Mouse (Mus musculus): ENCODE data around the gene Fxn. TPM values are rescaled to one million over a fixed set of nuclear protein-coding genes. Genes with fewer than 3 reads are reported as not detected.
"Not testable (repeated sequence)": the region's sequence is repeated elsewhere in the genome, so short reads cannot be mapped to it uniquely, and the experiment has no call there.

Fxn gene
- polyA plus RNA-seq, 1 experiment from 2014 or later: 49.3 TPM

DNA sequence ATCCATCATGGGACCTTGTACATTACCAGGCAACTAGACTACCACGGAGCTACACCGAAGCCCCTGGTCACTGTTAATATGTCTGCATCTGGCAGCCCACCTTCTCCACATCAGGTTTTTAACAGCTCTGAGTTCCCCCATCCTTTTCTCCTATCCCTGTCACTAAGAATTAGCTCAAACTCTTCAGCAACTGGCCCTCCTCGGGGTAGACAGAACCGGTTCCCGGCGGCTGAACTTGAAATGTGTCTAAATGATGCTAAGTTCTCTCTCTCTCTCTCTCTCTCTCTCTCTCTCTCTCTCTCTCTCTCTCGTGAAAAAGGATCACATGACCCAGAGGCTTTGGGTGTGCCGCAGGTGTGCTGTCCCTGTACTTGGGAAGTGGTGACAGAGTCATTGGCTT, 39.1 kb downstream of the Fxn start:
- no peak for DNase-seq (ENCODE audit: low spot score)
- no peak overlapping the region for H3K9ac ChIP-seq (ENCODE audit: low read depth, low read length)
- H3K4me3 ChIP-seq (ENCODE audit: low read depth, low read length): no peak overlapping the region
- ATAC-seq (ENCODE audit: low FRiP score): no peak
- H3K27me3 ChIP-seq (ENCODE audit: control insufficient read depth, insufficient read depth, low read length): no peaks in the 10 kb centered on the region
- no peak overlapping the region for H3K4me2 ChIP-seq (replicated peaks; ENCODE audit: low read depth, low read length)
- H3K4me1 ChIP-seq (replicated peaks; ENCODE audit: control insufficient read depth, insufficient read depth, low read length): 0 out of 2 replicates have a peak, but pooled peaks cover 4% of the 10 kb centered on the region
- WGBS: 85% methylated on average over 8 of the region's 8 CpGs
- no peaks in the 10 kb centered on the region for H3K36me3 ChIP-seq (ENCODE audit: control insufficient read depth, insufficient read depth, low read length)
- H3K27ac ChIP-seq (ENCODE audit: low read depth, low read length): no peak overlapping the region
- no peaks in the 10 kb centered on the region for H3K9me3 ChIP-seq (ENCODE audit: control insufficient read depth, low read length)

DNA sequence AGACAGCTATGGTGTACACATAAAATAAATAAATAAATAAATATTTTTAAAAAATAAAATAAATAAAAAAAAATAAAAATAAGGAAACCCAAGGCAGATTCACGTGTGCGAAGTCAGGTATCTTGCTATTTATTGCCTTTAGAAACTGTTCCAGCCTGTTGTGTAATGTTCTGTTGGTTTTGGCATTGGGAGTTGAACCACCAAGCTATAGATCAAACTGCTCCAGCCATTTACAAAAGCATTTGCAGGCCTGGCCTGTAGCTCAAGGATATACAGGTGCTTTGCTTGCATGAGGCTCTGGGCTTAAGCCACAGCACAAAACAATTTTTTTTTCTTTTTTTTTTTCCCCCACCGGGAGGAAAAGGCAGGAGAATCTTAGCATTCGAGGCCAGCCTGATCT, 42.4 kb downstream of the Fxn start:
- Histone ChIP-seq H3K36me3 (ENCODE audit: control insufficient read depth, insufficient read depth, low read length) (no peaks in the 10 kb centered on the region), H3K27me3 (ENCODE audit: control insufficient read depth, insufficient read depth, low read length) (no peaks in the 10 kb centered on the region), H3K4me1 (replicated peaks; ENCODE audit: control insufficient read depth, insufficient read depth, low read length) (0 out of 2 replicates have a peak, but pooled peaks cover 4% of the 10 kb centered on the region), H3K4me3 (ENCODE audit: low read depth, low read length) (no peak overlapping the region), H3K4me2 (replicated peaks; ENCODE audit: low read depth, low read length) (no peak overlapping the region), H3K27ac (ENCODE audit: low read depth, low read length) (no peak overlapping the region), H3K9ac (ENCODE audit: low read depth, low read length) (no peak overlapping the region), H3K9me3 (ENCODE audit: control insufficient read depth, low read length) (no peaks in the 10 kb centered on the region)
- DNase-seq (ENCODE audit: low spot score): no peak
- no peak for ATAC-seq (ENCODE audit: low FRiP score)
- 87% methylated on average over 4 of the region's 4 CpGs for WGBS

DNA sequence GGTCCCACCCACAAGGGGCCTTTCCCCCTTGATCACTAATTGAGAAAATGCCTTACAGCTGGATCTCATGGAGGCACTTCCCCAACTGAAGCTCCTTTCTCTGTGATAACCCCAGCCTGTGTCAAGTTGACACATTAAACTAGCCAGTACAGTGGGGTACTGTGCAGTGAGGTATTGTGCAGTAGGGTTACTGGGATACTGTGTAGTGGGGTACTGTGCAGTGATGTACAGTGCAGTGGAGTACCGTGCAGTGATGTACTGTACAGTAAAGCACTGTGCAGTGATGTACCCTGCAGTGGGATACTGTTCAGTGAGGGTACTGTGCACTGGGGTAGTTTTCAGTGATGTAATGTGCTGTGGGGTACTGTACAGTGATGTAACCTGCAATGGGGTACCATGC, 48.0 kb downstream of the Fxn start:
- H3K36me3 ChIP-seq (ENCODE audit: control insufficient read depth, insufficient read depth, low read length); H3K4me2 ChIP-seq (replicated peaks; ENCODE audit: low read depth, low read length); H3K9ac ChIP-seq (ENCODE audit: low read depth, low read length); ATAC-seq (ENCODE audit: low FRiP score); H3K27me3 ChIP-seq (ENCODE audit: control insufficient read depth, insufficient read depth, low read length); H3K4me3 ChIP-seq (ENCODE audit: low read depth, low read length); H3K9me3 ChIP-seq (ENCODE audit: control insufficient read depth, low read length); DNase-seq (ENCODE audit: low spot score); H3K4me1 ChIP-seq (replicated peaks; ENCODE audit: control insufficient read depth, insufficient read depth, low read length); H3K27ac ChIP-seq (ENCODE audit: low read depth, low read length): not testable (repeated sequence)
- 93% methylated on average over 1 of the region's 1 CpGs for WGBS

DNA sequence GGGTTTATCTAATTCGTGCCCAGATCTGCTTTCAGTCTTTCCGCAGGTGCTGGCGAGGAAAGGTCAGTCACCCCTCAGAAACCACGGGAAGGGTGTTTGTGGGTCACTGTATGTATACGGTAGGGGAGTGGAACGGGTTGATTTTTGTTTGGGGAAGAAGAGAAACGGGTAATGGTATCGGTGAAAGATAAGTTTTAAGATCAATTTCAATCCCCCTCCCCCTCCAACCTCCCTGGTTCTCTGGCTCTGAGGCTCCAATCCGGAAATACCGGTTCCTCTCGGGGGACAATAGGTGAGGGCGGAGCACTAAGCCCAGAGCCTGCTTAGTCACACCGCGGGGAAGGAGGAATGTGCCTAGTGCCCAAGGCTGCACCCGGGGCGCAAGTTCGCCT, 55.1 kb downstream of the Fxn start:
- H3K9me3 ChIP-seq (ENCODE audit: control insufficient read depth, low read length): no peaks in the 10 kb centered on the region
- no peaks in the 10 kb centered on the region for H3K4me1 ChIP-seq (replicated peaks; ENCODE audit: control insufficient read depth, insufficient read depth, low read length)
- peak; percentile 62 for DNase-seq (ENCODE audit: low spot score)
- H3K4me3 ChIP-seq (ENCODE audit: low read depth, low read length): peak overlapping the region; percentile 43
- H3K27me3 ChIP-seq (ENCODE audit: control insufficient read depth, insufficient read depth, low read length): peaks cover 26% of the 10 kb centered on the region
- 0 out of 2 replicates have a peak, but pooled peaks have one; percentile 51 for ATAC-seq (ENCODE audit: low FRiP score)
- under 1% methylated on average over 17 of the region's 17 CpGs for WGBS
- H3K9ac ChIP-seq (ENCODE audit: low read depth, low read length): no peak overlapping the region
- no peak overlapping the region for H3K27ac ChIP-seq (ENCODE audit: low read depth, low read length)
- H3K4me2 ChIP-seq (replicated peaks; ENCODE audit: low read depth, low read length): peak overlapping the region; percentile 80
- no peaks in the 10 kb centered on the region for H3K36me3 ChIP-seq (ENCODE audit: control insufficient read depth, insufficient read depth, low read length)

DNA sequence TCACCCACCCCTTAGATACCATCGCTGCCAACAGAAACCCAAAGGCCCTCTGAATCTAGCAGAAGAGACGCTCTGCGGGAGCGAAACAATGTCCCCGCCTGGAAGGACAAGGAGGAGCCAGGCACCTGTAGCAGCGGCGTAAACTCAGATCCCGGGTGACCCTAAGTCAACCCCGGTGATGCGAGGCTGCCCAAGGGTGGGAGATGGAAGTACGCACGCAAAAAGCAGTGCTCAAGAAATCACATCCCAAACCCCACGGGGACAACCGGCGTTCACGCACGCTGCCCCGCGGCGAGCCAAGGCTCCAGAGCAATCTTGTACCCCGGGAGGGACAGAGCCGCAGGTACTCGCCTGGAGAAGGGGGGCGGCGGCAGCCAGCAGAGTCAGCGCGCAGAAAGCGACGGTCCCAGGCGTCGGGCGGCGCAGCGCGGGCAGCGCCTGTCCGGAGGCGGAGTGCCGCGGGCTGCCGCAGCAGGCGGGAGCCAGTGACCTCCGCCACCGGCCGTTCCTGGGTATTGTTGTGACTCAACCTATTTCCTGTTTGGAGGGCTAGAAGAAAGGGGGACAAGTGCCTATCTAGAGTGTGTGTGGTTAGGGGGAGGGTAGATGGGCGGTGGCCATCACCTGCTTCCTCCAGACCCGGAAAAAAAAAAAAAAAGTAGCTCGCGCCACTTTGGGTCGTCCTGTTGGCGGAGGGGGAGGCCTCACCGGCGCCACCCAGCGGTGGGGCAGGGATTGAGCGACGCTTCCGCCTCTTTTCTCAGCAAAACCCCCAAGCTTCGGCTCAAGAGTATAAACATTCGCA, 55.7 kb downstream of the Fxn start, which contains the start of gene Tjp2:
Tjp2 (minus strand) TSS at position 531 of the 805 bp plus-strand sequence.
- H3K27ac ChIP-seq (ENCODE audit: low read depth, low read length): no peak within 1 kb of the TSS; the same call in 1 of the 2 replicates
- ATAC-seq (ENCODE audit: low FRiP score) (peak; percentile 67), DNase-seq (ENCODE audit: low spot score) (peak; percentile 63)
- H3K9ac ChIP-seq (ENCODE audit: low read depth, low read length): peak within 1 kb of the TSS; percentile 52
- H3K4me3 ChIP-seq (ENCODE audit: low read depth, low read length): peak within 1 kb of the TSS; percentile 43
- H3K9me3 ChIP-seq (ENCODE audit: control insufficient read depth, low read length): no peaks in the 10 kb centered on the region
- peak within 1 kb of the TSS; percentile 80 for H3K4me2 ChIP-seq (replicated peaks; ENCODE audit: low read depth, low read length)
- no peaks in the 10 kb centered on the region for H3K4me1 ChIP-seq (replicated peaks; ENCODE audit: control insufficient read depth, insufficient read depth, low read length)
- under 1% methylated on average over 57 of the region's 59 CpGs for WGBS
- peaks cover 26% of the 10 kb centered on the region for H3K27me3 ChIP-seq (ENCODE audit: control insufficient read depth, insufficient read depth, low read length)
- H3K36me3 ChIP-seq (ENCODE audit: control insufficient read depth, insufficient read depth, low read length): no peaks in the 10 kb centered on the region

DNA sequence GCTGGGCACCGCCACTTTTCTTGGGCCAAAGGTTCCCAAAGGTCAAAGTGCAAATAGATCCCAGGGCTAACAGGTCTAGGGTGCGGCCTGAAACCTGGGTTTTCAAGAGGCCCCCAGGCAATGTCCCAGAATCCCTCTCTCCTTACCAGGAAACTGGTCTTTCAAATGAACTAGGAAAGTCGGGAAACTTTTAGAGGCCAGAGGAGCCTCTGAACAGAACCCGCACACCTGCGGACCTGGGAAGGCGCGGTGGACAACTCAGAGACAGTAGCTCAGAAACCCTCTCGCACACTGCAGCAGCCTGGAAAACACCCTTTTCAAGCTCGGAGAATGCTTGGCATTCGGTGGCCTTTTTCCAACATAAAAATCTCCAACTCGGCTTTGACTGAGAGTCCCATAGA, 56.6 kb downstream of the Fxn start:
- peak; percentile 27 for DNase-seq (ENCODE audit: low spot score)
- 19% methylated on average over 11 of the region's 11 CpGs for WGBS
- Histone ChIP-seq H3K4me3 (ENCODE audit: low read depth, low read length) (peak overlapping the region; percentile 43), H3K36me3 (ENCODE audit: control insufficient read depth, insufficient read depth, low read length) (no peaks in the 10 kb centered on the region), H3K9ac (ENCODE audit: low read depth, low read length) (no peak overlapping the region), H3K9me3 (ENCODE audit: control insufficient read depth, low read length) (no peaks in the 10 kb centered on the region), H3K27me3 (ENCODE audit: control insufficient read depth, insufficient read depth, low read length) (peaks cover 26% of the 10 kb centered on the region), H3K4me1 (replicated peaks; ENCODE audit: control insufficient read depth, insufficient read depth, low read length) (no peaks in the 10 kb centered on the region), H3K4me2 (replicated peaks; ENCODE audit: low read depth, low read length) (peak overlapping the region; percentile 80), H3K27ac (ENCODE audit: low read depth, low read length) (no peak overlapping the region)
- ATAC-seq (ENCODE audit: low FRiP score): no peak

DNA sequence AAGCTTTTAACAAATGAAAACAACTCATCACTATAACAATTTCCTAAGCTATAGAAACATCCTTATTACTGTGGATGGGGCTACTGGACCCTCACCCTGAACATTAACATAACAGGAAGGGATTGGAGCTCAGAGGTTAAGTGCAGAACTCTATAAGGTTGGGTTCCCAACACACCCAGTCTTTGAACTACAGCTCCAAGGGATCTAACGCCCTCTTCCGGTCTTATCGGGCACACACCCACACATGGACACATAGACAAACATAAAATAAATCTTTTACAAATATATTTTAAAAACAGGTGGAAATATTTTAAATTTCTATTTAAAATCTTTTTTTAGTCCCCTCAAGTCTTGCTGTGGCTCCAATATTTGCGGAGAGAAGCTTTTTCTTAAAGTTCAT, 59.0 kb downstream of the Fxn start:
- Histone ChIP-seq H3K27ac (ENCODE audit: low read depth, low read length) (no peak overlapping the region), H3K9me3 (ENCODE audit: control insufficient read depth, low read length) (no peaks in the 10 kb centered on the region), H3K4me3 (ENCODE audit: low read depth, low read length) (no peak overlapping the region), H3K36me3 (ENCODE audit: control insufficient read depth, insufficient read depth, low read length) (no peaks in the 10 kb centered on the region), H3K27me3 (ENCODE audit: control insufficient read depth, insufficient read depth, low read length) (peaks cover 26% of the 10 kb centered on the region), H3K4me1 (replicated peaks; ENCODE audit: control insufficient read depth, insufficient read depth, low read length) (no peaks in the 10 kb centered on the region), H3K4me2 (replicated peaks; ENCODE audit: low read depth, low read length) (no peak overlapping the region), H3K9ac (ENCODE audit: low read depth, low read length) (no peak overlapping the region)
- WGBS: 93% methylated on average over 4 of the region's 4 CpGs
- no peak for DNase-seq (ENCODE audit: low spot score)
- ATAC-seq (ENCODE audit: low FRiP score): no peak

DNA sequence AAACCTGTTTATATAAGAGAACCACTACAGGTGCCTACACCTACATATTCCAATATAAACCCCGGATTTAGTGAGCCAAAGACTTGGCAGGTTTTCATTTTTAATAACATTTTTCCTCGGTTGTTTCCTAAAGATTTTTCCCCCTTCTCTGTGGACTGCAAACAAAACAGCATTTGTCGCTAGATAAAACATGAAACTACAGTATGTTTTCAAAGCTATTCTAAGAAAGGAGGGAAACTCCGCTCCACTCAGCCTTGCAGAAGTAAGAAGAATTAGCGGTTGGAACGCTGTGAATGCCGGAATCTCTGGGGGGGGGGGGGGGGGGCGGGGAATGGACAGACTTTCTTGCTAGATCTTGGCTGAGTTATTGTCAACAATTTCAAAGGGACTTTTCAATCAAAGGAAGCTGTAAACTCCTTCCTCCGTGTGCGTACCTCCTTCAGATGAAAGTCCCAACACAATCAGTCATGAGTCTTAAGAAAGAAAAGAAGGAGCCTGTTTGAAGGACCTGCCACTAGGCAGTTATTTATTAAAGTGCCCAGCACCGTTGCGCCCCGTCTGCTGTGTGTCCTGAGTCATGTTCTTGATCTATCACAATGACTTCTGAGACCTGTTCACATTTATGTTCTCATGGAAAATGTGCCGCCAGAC, 59.5 kb downstream of the Fxn start:
- Histone ChIP-seq H3K4me1 (replicated peaks; ENCODE audit: control insufficient read depth, insufficient read depth, low read length) (no peaks in the 10 kb centered on the region), H3K9ac (ENCODE audit: low read depth, low read length) (no peak overlapping the region), H3K9me3 (ENCODE audit: control insufficient read depth, low read length) (no peaks in the 10 kb centered on the region), H3K36me3 (ENCODE audit: control insufficient read depth, insufficient read depth, low read length) (no peaks in the 10 kb centered on the region), H3K4me3 (ENCODE audit: low read depth, low read length) (no peak overlapping the region), H3K4me2 (replicated peaks; ENCODE audit: low read depth, low read length) (no peak overlapping the region), H3K27me3 (ENCODE audit: control insufficient read depth, insufficient read depth, low read length) (peaks cover 25% of the 10 kb centered on the region), H3K27ac (ENCODE audit: low read depth, low read length) (no peak overlapping the region)
- DNase-seq (ENCODE audit: low spot score) (no peak), ATAC-seq (ENCODE audit: low FRiP score) (no peak)
- WGBS: 42% methylated on average over 14 of the region's 14 CpGs

All from hindbrain, embryonic 11.5 days (tissue).